Mouse (Mus musculus) CH12.LX (cell line): ENCODE data around the gene Tfap4.
A peak's percentile ranks its signal among the peaks of the same experiment; 100 is the strongest.

ENCODE experiments used
- BHLHE40 ChIP-seq: IDR thresholded peaks from 2 replicates; pipeline ENCODE4 v1.6.1; 2011; ENCODE audit warnings: mild to moderate bottlenecking, low read depth, low read length, improper control_type of control experiment
- CTCF ChIP-seq, 2 experiments: IDR thresholded peaks in 1 of 2; conservative IDR thresholded peaks in 1 of 2; 2 replicates each; pipeline ENCODE4 v1.5.1; 2011 to 2012; ENCODE audit warnings: low read depth in 2 of 2, low read length in 2 of 2, improper control_type of control experiment in 1 of 2, inconsistent platforms in 1 of 2, mild to moderate bottlenecking in 1 of 2, moderate library complexity in 1 of 2
- EP300 ChIP-seq: IDR thresholded peaks from 2 replicates; pipeline ENCODE4 v1.6.1; 2011; ENCODE audit warnings: low read length, improper control_type of control experiment
- GABPA ChIP-seq: IDR thresholded peaks from 2 replicates; pipeline ENCODE4 v1.6.1; 2012; ENCODE audit warnings: low read depth, low read length, improper control_type of control experiment, inconsistent platforms; ENCODE audit not compliant: insufficient replicate concordance
- JUND ChIP-seq: conservative IDR thresholded peaks from 2 replicates; pipeline ENCODE4 v1.6.1; 2011; ENCODE audit warnings: low read depth, low read length, improper control_type of control experiment
- RCOR1 ChIP-seq: conservative IDR thresholded peaks from 2 replicates; pipeline ENCODE4 v1.6.1; 2012; ENCODE audit warnings: low read depth, mild to moderate bottlenecking, inconsistent platforms, low read length, improper control_type of control experiment
- USF1 ChIP-seq: IDR thresholded peaks from 2 replicates; pipeline ENCODE4 v1.6.1; 2014; ENCODE audit warnings: low read depth, mild to moderate bottlenecking, inconsistent platforms, low read length, improper control_type of control experiment

DNA sequence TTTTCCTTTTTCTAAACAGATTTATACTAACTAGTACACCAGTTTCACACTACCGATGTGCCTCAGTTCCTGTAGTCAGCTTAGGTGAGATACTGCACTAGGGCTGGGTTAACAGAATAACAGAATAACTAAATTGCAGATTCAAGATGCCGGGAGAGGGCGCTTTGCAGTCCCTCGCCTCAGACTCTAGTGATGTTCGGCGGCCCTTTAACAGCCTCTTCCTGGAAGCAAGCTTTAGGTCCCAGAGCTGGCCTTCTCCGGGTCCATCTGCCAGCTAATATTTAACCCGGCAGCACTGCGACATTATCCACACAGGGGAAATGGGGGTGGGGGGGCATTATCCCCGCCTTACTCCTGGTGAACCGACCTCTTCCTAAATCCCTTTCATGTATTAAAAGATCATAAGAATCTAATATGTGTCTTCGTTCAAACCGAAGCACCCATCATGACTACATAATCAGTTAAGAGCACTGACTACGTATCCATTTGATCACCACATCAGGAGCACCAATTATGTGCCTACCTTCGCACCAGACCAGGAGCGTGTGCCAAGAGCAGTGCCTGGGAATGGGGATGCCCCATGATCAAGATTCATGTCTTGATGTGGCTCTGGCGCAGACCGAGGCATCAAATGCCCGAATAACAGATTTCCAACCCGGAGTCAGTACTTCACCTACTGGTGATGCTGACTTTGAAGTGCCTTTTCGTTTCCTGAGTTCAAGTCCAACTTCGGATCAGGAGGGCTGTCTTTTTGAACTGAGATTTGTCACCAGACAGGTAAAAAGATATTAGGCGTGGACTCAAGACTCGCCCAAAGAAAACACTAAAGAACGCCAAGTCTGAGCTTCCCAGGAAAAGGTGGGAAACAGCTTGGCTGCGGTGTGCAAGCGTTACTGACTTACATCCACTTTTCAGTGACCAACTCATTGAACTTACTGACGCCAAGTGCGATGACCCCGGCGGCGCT, 33.5 kb upstream of the Tfap4 start:
- TF ChIP-seq USF1 (no peak), EP300 (no peak), GABPA (no peak), RCOR1 (no peak), CTCF (conservative IDR thresholded peaks at IDR 0.05 in 1 of 2, IDR thresholded peaks at IDR 0.05 in 1 of 2; ENCODE audit: low read depth in 2 of 2, low read length in 2 of 2) (peak in 1 of 2 experiments; percentile 42; a peak in 2 of 4 replicates), JUND (no peak), BHLHE40 (no peak)
